Mouse (Mus musculus) brain, embryonic 14.5 days (tissue): ENCODE results near the gene Slfn5.

Experiments used
- CTCF ChIP-seq: fragments of 200-500 bp; IDR thresholded peaks from 2 replicates; pipeline ENCODE4 v1.5.1; 2012; ENCODE audit warnings: inconsistent platforms, mild to moderate bottlenecking, moderate library complexity, borderline replicate concordance; ENCODE audit not compliant: insufficient read depth, insufficient read length; ENCODE audit errors: extremely low read depth
- POLR2A ChIP-seq: fragments of 200-500 bp; IDR thresholded peaks from 2 replicates; pipeline ENCODE4 v1.6.1; 2012; ENCODE audit warnings: mild to moderate bottlenecking, inconsistent platforms, borderline replicate concordance; ENCODE audit not compliant: poor library complexity, insufficient read depth, insufficient read length, severe bottlenecking; ENCODE audit errors: extremely low read depth

- no peak for TF ChIP-seq CTCF
- no peak for TF ChIP-seq POLR2A
Observed at GRCm38 (mm10) chr11:82904952-82905351, 46.2 kb upstream of the Slfn5 start.
